In the genomic region with DNA sequence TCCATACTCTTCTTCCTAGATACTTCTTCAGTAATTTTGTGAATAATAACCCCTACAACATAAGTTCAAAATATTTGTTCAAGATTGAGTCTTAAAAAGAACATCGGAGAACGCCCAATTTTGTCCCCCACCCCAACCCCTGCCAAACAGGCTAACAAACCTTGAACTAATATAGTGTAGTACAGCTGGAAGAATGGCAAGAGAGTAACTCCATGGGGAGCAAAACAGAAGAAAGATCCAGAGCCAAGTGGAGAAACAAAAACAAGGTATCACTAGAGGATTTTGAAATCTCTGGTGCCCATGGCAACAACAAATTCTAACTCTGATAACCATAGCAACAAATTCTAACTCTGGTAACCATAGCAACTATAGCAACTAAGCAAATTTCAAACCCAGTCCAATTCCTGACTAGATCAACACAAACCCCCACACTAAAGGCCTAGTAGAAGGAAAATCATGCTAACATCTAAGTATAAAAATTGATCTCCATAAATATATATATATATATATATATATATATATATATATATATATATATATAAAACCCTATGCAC, we compare ENCODE assay signal across 13 mouse cellular contexts.
DNase-seq lines count a peak whose midpoint lies in the region; ATAC-seq and TF ChIP-seq lines count a peak whose summit lies in the region.
"Had no signal": no experiment of that assay in that cellular context is flagged by ENCODE, and none has a peak within 500 bp of the region (broad histone marks: within the 10 kb centered on the region; RNA-seq: fewer than 3 reads in every experiment).

No protein-coding gene starts in this region.

- peak; percentile 67; the same call in 1 of the 2 replicates for ATAC-seq in frontal cortex, adult (ENCODE audit: low TSS enrichment)

- TF ChIP-seq CTCF in brain, embryonic 14.5 days (IDR thresholded peaks at IDR 0.05; ENCODE audit: borderline replicate concordance, extremely low read depth, insufficient read depth, insufficient read length), result no peak

- DNase-seq in frontal cortex, postnatal 14 days (ENCODE audit: low spot score in 2 of 2), result no peak
- peak; percentile 4 for DNase-seq in left cerebral cortex, adult 11 months (ENCODE audit: low spot score)
- no peak for DNase-seq in left cerebral cortex, adult 8-10 months (ENCODE audit: low spot score in 2 of 2)
- peak; percentile 39 for DNase-seq in brain, embryonic 14.5 days (ENCODE audit: low read depth)
- DNase-seq in layer of hippocampus, adult 9-11 months, result peak; percentile 18
- no peak for DNase-seq in gastrocnemius, adult 18-20 months (ENCODE audit: low spot score)
- DNase-seq: adrenal gland, adult 2 months; cerebellum, adult 9-11 months; gastrocnemius, postnatal 25 days; heart, postnatal 4 days; kidney, adult 18-20 months; right cerebral cortex, postnatal 4 days had no signal

- no peak for TF ChIP-seq POLR2A in brain, embryonic 14.5 days (IDR thresholded peaks at IDR 0.05; ENCODE audit: borderline replicate concordance, extremely low read depth, insufficient read depth, insufficient read length, poor library complexity, severe bottlenecking)

Comparison
In these comparisons a context has a peak if more than half of its experiments do, and no peak if none do; other contexts are left out.
1. DNase-seq: peak in left cerebral cortex, adult 11 months (single experiment), brain, embryonic 14.5 days (single experiment) and layer of hippocampus, adult 9-11 months (single experiment); none in frontal cortex, postnatal 14 days (0 of 2), left cerebral cortex, adult 8-10 months (0 of 2) and gastrocnemius, adult 18-20 months (single experiment).